Mouse (Mus musculus): ENCODE data around the gene Ptprs.

Ptprs gene

GRCm38 (mm10) chr17:56468380-56468779 lies 7.9 kb downstream of the Ptprs start:
- no peak for DNase-seq (ENCODE audit: low read depth, low spot score)

- DNase-seq (ENCODE audit: low read depth, low spot score) = no peak
These were observed 8.8 kb downstream of the Ptprs start for GRCm38 (mm10) chr17:56467456-56467884.

GRCm38 (mm10) chr17:56466747-56467146 lies 9.5 kb downstream of the Ptprs start:
- no peak for DNase-seq (ENCODE audit: low read depth, low spot score)

GRCm38 (mm10) chr17:56464817-56465216 lies 11.5 kb downstream of the Ptprs start:
- DNase-seq (ENCODE audit: low read depth, low spot score) = no peak

- DNase-seq (ENCODE audit: low read depth, low spot score) = no peak
These were observed 11.9 kb downstream of the Ptprs start for GRCm38 (mm10) chr17:56464345-56464744.

- no peak for DNase-seq (ENCODE audit: low read depth, low spot score)
These were observed 12.8 kb downstream of the Ptprs start for GRCm38 (mm10) chr17:56463500-56463899.

GRCm38 (mm10) chr17:56462835-56463455 lies 13.3 kb downstream of the Ptprs start:
- DNase-seq (ENCODE audit: low read depth, low spot score) = no peak

GRCm38 (mm10) chr17:56461771-56462743 lies 14.2 kb downstream of the Ptprs start:
- peak; percentile 99 for DNase-seq (ENCODE audit: low read depth, low spot score)

GRCm38 (mm10) chr17:56460876-56461275 lies 15.4 kb downstream of the Ptprs start:
- DNase-seq (ENCODE audit: low read depth, low spot score) = no peak

GRCm38 (mm10) chr17:56457442-56457841 lies 18.8 kb downstream of the Ptprs start:
- DNase-seq (ENCODE audit: low read depth, low spot score) = no peak

- no peak for DNase-seq (ENCODE audit: low read depth, low spot score)
These were observed 19.9 kb downstream of the Ptprs start for GRCm38 (mm10) chr17:56456353-56456752.

GRCm38 (mm10) chr17:56453689-56454088 lies 22.6 kb downstream of the Ptprs start:
- no peak for DNase-seq (ENCODE audit: low read depth, low spot score)

GRCm38 (mm10) chr17:56453251-56453650 lies 23.0 kb downstream of the Ptprs start:
- DNase-seq (ENCODE audit: low read depth, low spot score) = no peak

- no peak for DNase-seq (ENCODE audit: low read depth, low spot score)
These were observed 28.6 kb downstream of the Ptprs start for GRCm38 (mm10) chr17:56447716-56448115.

GRCm38 (mm10) chr17:56445397-56445796 lies 30.9 kb downstream of the Ptprs start:
- no peak for DNase-seq (ENCODE audit: low read depth, low spot score)

- DNase-seq (ENCODE audit: low read depth, low spot score) = no peak
These were observed 31.5 kb downstream of the Ptprs start for GRCm38 (mm10) chr17:56444771-56445170.

- no peak for DNase-seq (ENCODE audit: low read depth, low spot score)
These were observed 32.9 kb downstream of the Ptprs start for GRCm38 (mm10) chr17:56443341-56443795.

- DNase-seq (ENCODE audit: low read depth, low spot score) = no peak
These were observed 34.0 kb downstream of the Ptprs start for GRCm38 (mm10) chr17:56442316-56442715.

GRCm38 (mm10) chr17:56439731-56440460 lies 36.4 kb downstream of the Ptprs start:
- DNase-seq (ENCODE audit: low read depth, low spot score) = no peak

- no peak for DNase-seq (ENCODE audit: low read depth, low spot score)
These were observed 44.7 kb downstream of the Ptprs start for GRCm38 (mm10) chr17:56431582-56431981.

- DNase-seq (ENCODE audit: low read depth, low spot score) = no peak
These were observed 48.4 kb downstream of the Ptprs start for GRCm38 (mm10) chr17:56427857-56428256.

GRCm38 (mm10) chr17:56425941-56426340 lies 50.3 kb downstream of the Ptprs start:
- no peak for DNase-seq (ENCODE audit: low read depth, low spot score)
